Comparison of ENCODE assay signal across 8 mouse cellular contexts in genomic region chr2:6220141-6220805, GRCm38 (mm10). TPM values are rescaled to one million over a fixed set of nuclear protein-coding genes. Genes with fewer than 3 reads are reported as not detected.
DNase-seq lines count a peak whose midpoint lies in the region; ATAC-seq and TF ChIP-seq lines count a peak whose summit lies in the region.

No protein-coding gene starts in this region.

- peak; percentile 100 for ATAC-seq in CD4-positive, CD25-positive, alpha-beta regulatory T cell, adult 4 months
- peak; percentile 78 for ATAC-seq in erythroid progenitor cell, adult 5-6 weeks (replicated peaks; ENCODE audit: low FRiP score, poor library complexity, severe bottlenecking)
- ATAC-seq in neural tube, embryonic 15.5 days (ENCODE audit: low FRiP score): peak; percentile 71; the same call in 1 of the 2 replicates

- H3K27me3 ChIP-seq in neural tube, embryonic 15.5 days (replicated peaks): no peaks in the 10 kb centered on the region
- no peaks in the 10 kb centered on the region for H3K27me3 ChIP-seq in thymus, adult 2 months (ENCODE audit: control insufficient read depth, insufficient read depth, low read length)

- H3K4me2 ChIP-seq in neural tube, embryonic 15.5 days: no peak overlapping the region

- 9% methylated on average over 4 of the region's 4 CpGs for WGBS in neural tube, embryonic 15.5 days
- WGBS in thymus, adult 2 months: 13% methylated on average over 4 of the region's 4 CpGs

- no peak overlapping the region for H3K9ac ChIP-seq in neural tube, embryonic 15.5 days (replicated peaks)

- H3K27ac ChIP-seq in neural tube, embryonic 15.5 days (replicated peaks): no peak overlapping the region
- H3K27ac ChIP-seq in thymus, adult 2 months (ENCODE audit: control insufficient read depth, insufficient read depth, low read length): no peak overlapping the region

- TF ChIP-seq POLR2A in thymus, adult 2 months (IDR thresholded peaks at IDR 0.05; ENCODE audit: control insufficient read depth, extremely low read depth, insufficient read depth, low read length, poor library complexity): no peak

- H3K4me1 ChIP-seq in neural tube, embryonic 15.5 days: no peaks in the 10 kb centered on the region
- H3K4me1 ChIP-seq in thymus, adult 2 months (replicated peaks; ENCODE audit: control insufficient read depth, insufficient read depth, low read length): no peaks in the 10 kb centered on the region

- DNase-seq in brain, adult 2 months (ENCODE audit: low read depth, low spot score): peak; percentile 89
- DNase-seq in heart, postnatal 36 days: peak; percentile 73 to 87
- DNase-seq in layer of hippocampus, adult 11-12 months (ENCODE audit: low spot score): peak; percentile 86
- peak; percentile 71 to 76 for DNase-seq in lung, adult 18-20 months
- peak; percentile 81 for DNase-seq in thymus, adult 2 months

- intact Hi-C loops in heart, postnatal 36 days (cut with DNase I): loop anchor here (1.0 to 2.0 kb wide), 2 partner anchors 27 to 185 kb away; no protein-coding TSS in a partner anchor

- no peaks in the 10 kb centered on the region for H3K36me3 ChIP-seq in neural tube, embryonic 15.5 days
- H3K36me3 ChIP-seq in thymus, adult 2 months (ENCODE audit: control insufficient read depth, insufficient read depth, low read length): no peaks in the 10 kb centered on the region

- TF ChIP-seq CTCF in thymus, adult 2 months (IDR thresholded peaks at IDR 0.05; ENCODE audit: borderline replicate concordance, control insufficient read depth, extremely low read depth, insufficient read depth, low read length, poor library complexity): no peak

- no peak overlapping the region for H3K4me3 ChIP-seq in neural tube, embryonic 15.5 days (replicated peaks)
- no peak overlapping the region for H3K4me3 ChIP-seq in thymus, adult 2 months (ENCODE audit: control insufficient read depth, insufficient read depth, low read length)

- no peaks in the 10 kb centered on the region for H3K9me3 ChIP-seq in neural tube, embryonic 15.5 days (replicated peaks)

RNA-seq across cellular contexts. Expression of gene Echdc3, which starts 7.4 kb away (rescaled TPM):
- polyA plus RNA-seq in CD4-positive, CD25-positive, alpha-beta regulatory T cell, adult 4 months (2017; shearing (Covaris generic)): not detected
- not detected in 2 replicates for total RNA-seq in erythroid progenitor cell, adult 5-6 weeks (2015; ENCODE audit: low replicate concordance)
- total RNA-seq in erythroid progenitor cell, adult 5-6 weeks (2017; ENCODE audit: low replicate concordance): not detected in 2 replicates
- 10 to 100 TPM; 23.5 to 26.2 TPM for total RNA-seq in heart, postnatal 36 days (2021)
- 1.3 and 3.2 TPM in 2 replicates for polyA plus RNA-seq in neural tube, embryonic 15.5 days (2015; fragmentation: Nextera tagmentation; extraction: Ambion mirVana)
- 3.9 and 5.3 TPM in 2 replicates for polyA plus RNA-seq in thymus, adult 2 months (2012; rRNA removed)
